Mouse (Mus musculus) spleen, adult 2 months (tissue): ENCODE data around the gene Gm10696.
"Not testable (repeated sequence)": the region's sequence is repeated elsewhere in the genome, so short reads cannot be mapped to it uniquely, and the experiment has no call there.

Source experiments
- CTCF ChIP-seq: fragments of 200-500 bp; IDR thresholded peaks from 2 replicates; pipeline ENCODE4 v1.5.1; 2011; ENCODE audit warnings: mild to moderate bottlenecking, inconsistent platforms; ENCODE audit not compliant: insufficient read depth, insufficient read length, insufficient replicate concordance; ENCODE audit errors: extremely low read depth
- POLR2A ChIP-seq: fragments of 200-500 bp; IDR thresholded peaks from 2 replicates; pipeline ENCODE4 v1.6.1; 2011; ENCODE audit warnings: low read depth, low read length, inconsistent platforms

GRCm38 (mm10) chr3:94167351-94167750 is 10.6 kb downstream of the Gm10696 start:
- not testable (repeated sequence) for TF ChIP-seq CTCF, POLR2A
